Mouse (Mus musculus): ENCODE measurements around the gene Gm20696.

Gene Gm20696

GRCm38 (mm10) chr6:99666318-99667171, at the start of gene Gm20696, which contains the start of gene Eif4e3:
Gene Gm20696, minus strand, starts transcription at chr6:99666797.
Gene Eif4e3, minus strand, starts transcription at chr6:99666771.
- peak; percentile 48 for DNase-seq (ENCODE audit: low read depth, low spot score)

DNA sequence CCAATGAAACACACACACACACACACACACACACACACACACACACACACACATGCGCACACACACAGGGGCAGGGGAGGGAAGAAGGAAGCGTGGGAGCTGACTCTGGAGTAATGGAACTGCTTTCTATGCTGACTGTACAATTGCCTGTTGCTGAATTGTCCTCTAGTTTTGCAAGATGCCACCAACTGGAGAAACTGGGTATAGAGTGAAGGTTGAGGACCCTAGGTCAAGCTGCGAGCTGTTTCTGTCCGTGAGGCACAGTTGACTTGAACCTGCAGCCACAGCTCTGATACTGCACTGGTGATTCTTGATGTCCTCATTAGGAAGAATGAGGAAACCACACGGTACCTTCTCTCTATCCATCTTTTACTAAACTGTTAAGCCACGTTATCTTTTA, 49.3 kb upstream of the Gm20696 start:
- no peak for DNase-seq (ENCODE audit: low read depth, low spot score)

- no peak for DNase-seq (ENCODE audit: low read depth, low spot score)
These were observed 48.6 kb upstream of the Gm20696 start for GRCm38 (mm10) chr6:99715191-99715590.

GRCm38 (mm10) chr6:99713256-99713655, 46.7 kb upstream of the Gm20696 start:
- no peak for DNase-seq (ENCODE audit: low read depth, low spot score)

- no peak for DNase-seq (ENCODE audit: low read depth, low spot score)
These were observed 45.0 kb upstream of the Gm20696 start for GRCm38 (mm10) chr6:99711576-99712101.

DNA sequence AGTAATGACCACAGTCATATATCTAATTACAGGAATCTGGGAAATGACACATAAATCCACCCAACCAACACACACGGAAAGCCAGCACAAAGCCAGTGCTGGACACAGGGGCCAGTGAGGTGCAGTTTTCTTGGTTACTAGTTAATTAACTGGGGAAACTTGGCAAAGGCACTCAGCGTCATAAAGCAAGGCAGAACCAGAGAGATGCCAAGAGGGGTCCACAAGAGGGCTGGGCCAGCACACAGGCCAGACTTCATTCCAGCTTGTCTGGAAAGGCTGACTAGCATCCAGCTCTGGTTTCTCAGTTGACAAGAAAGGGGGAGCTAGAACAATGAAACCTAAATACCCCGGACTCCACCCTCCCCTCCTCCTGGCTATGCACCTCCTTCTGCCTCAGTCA, 33.9 kb upstream of the Gm20696 start:
- DNase-seq (ENCODE audit: low read depth, low spot score) = no peak

DNA sequence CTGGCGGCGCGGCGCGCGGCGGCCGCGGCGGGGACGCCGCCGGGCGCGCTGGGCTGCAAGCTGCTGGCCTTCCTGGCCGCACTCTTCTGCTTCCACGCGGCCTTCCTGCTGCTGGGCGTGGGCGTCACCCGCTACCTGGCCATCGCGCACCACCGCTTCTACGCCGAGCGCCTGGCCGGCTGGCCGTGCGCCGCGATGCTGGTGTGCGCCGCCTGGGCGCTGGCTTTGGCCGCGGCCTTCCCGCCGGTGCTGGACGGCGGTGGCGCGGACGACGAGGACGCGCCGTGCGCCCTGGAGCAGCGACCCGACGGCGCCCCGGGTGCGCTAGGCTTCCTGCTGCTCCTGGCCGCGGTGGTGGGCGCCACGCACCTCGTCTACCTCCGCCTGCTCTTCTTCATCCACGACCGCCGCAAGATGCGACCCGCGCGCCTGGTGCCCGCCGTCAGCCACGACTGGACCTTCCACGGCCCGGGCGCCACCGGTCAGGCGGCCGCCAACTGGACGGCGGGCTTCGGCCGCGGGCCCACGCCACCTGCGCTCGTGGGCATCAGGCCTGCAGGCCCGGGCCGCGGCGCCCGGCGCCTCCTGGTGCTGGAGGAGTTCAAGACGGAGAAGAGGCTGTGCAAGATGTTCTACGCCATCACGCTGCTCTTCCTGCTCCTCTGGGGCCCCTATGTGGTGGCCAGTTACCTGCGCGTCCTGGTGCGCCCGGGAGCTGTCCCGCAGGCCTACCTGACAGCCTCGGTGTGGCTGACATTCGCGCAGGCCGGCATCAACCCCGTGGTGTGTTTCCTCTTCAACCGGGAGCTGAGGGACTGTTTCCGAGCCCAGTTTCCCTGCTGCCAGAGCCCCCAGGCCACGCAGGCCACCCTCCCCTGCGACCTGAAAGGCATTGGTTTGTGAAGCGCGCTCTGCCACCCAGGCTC, 26.6 kb upstream of the Gm20696 start:
- no peak for DNase-seq (ENCODE audit: low read depth, low spot score)

- peak; percentile 6 for DNase-seq (ENCODE audit: low read depth, low spot score)
These were observed 25.8 kb upstream of the Gm20696 start, which contains the start of gene Gpr27 for GRCm38 (mm10) chr6:99692206-99692915. Gene Gpr27, plus strand, starts transcription at chr6:99692679.

DNA sequence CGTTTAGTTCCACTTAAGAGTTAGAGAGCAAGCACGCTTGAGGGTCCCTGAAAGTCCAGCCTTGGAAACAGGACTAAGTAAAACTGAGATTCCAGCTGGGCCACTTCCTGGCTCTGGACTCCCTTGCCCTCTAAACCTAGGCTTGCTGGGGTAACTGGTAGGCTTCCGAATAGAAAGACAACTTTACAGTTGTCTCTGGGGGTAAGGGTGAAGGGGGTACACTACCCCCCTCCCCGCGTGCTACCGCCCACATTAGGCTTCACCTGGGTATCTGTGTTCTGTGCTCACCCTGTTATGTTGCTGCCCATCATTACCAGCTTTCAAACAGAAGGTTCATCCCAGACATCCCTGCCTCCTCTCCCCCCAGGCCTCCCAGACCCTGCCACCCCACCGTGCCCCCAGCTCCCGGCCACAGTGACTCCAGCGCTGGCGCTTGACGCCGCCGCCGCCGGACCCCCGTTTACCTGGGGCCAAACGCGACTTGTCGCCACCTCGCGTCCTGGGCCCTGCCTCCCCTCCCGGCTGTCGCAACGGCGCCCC, 25.1 kb upstream of the Gm20696 start:
- DNase-seq (ENCODE audit: low read depth, low spot score) = no peak

GRCm38 (mm10) chr6:99688513-99688912, 21.9 kb upstream of the Gm20696 start:
- DNase-seq (ENCODE audit: low read depth, low spot score) = no peak

- peak; percentile 72 for DNase-seq (ENCODE audit: low read depth, low spot score)
These were observed 18.3 kb upstream of the Gm20696 start for GRCm38 (mm10) chr6:99684899-99685298.

GRCm38 (mm10) chr6:99683974-99684373, 17.4 kb upstream of the Gm20696 start:
- no peak for DNase-seq (ENCODE audit: low read depth, low spot score)

DNA sequence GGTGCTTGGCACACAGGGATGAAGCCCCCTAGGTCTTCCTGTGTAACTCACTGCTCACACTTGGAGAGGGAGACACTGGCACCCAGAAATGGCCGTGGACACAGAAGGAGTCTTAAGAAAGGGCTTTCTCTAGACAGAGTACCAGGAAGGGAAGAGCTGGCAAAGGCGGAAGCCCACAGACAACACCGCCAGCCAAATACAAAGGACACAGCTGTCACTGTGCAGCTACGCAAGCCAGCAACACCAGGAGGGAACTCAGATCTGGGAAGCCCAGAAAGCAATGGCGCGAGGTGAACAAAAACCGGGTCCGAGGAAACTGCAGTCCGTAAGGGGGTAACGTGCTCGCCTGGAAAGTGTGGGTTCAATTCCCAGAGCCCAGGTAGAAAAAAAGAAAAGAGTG, 11.5 kb upstream of the Gm20696 start:
- no peak for DNase-seq (ENCODE audit: low read depth, low spot score)

GRCm38 (mm10) chr6:99677325-99677724, 10.7 kb upstream of the Gm20696 start:
- DNase-seq (ENCODE audit: low read depth, low spot score) = no peak

DNA sequence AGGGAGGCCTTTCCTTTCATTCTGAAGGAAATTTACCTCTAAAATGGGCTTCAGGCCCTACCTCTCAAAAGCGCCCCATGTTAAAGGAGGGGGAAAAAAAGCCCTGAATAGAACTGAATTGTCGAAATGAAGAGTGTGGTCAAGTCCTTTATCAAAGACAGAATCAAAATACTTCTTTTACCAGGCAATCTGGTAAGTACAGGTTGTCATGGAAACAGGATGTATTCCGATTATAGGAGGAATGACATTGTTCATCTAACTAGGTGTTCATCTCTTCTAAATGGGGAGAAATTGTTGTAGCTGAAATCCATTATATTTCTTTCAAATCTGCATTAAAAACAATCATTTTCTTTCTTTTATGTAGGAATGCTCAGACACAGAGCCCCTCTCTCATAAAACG, 7.9 kb upstream of the Gm20696 start:
- DNase-seq (ENCODE audit: low read depth, low spot score) = no peak

GRCm38 (mm10) chr6:99671768-99672167, 5.2 kb upstream of the Gm20696 start:
- no peak for DNase-seq (ENCODE audit: low read depth, low spot score)

GRCm38 (mm10) chr6:99670481-99671119, 4.0 kb upstream of the Gm20696 start:
- DNase-seq (ENCODE audit: low read depth, low spot score) = peak; percentile 72

GRCm38 (mm10) chr6:99669481-99670325, 3.1 kb upstream of the Gm20696 start:
- DNase-seq (ENCODE audit: low read depth, low spot score) = no peak

GRCm38 (mm10) chr6:99667290-99667689, 693 bp upstream of the Gm20696 start:
- no peak for DNase-seq (ENCODE audit: low read depth, low spot score)

Data from CD4-positive helper T cell, adult 2 months (primary cell).